Mouse (Mus musculus) right cerebral cortex, postnatal 14 days (tissue): ENCODE measurements around the gene B3gat1.

Source experiments
- DNase-seq: peaks from one replicate; pipeline ENCODE4 v3.0.0; 2022

Gene B3gat1

GRCm38 (mm10) chr9:26778421-26778820 lies 44.9 kb downstream of the B3gat1 start:
- DNase-seq, result no peak

- DNase-seq, result no peak
Observed at GRCm38 (mm10) chr9:26783414-26783975, 50.0 kb downstream of the B3gat1 start.

GRCm38 (mm10) chr9:26792829-26793228 lies 59.3 kb downstream of the B3gat1 start:
- DNase-seq, result no peak

GRCm38 (mm10) chr9:26798205-26798604 lies 64.7 kb downstream of the B3gat1 start:
- DNase-seq, result no peak

GRCm38 (mm10) chr9:26798731-26799130 lies 65.2 kb downstream of the B3gat1 start:
- no peak for DNase-seq

GRCm38 (mm10) chr9:26800357-26800756 lies 66.8 kb downstream of the B3gat1 start:
- no peak for DNase-seq

GRCm38 (mm10) chr9:26804321-26804720 lies 70.8 kb downstream of the B3gat1 start:
- no peak for DNase-seq

GRCm38 (mm10) chr9:26805935-26806666 lies 72.6 kb downstream of the B3gat1 start, which contains the start of gene Glb1l2:
Gene Glb1l2, minus strand, starts transcription at chr9:26806468.
- DNase-seq, result peak; percentile 89

GRCm38 (mm10) chr9:26808735-26809134 lies 75.2 kb downstream of the B3gat1 start:
- no peak for DNase-seq
